Comparison of ENCODE assay signal across 8 mouse cellular contexts in the genomic region with DNA sequence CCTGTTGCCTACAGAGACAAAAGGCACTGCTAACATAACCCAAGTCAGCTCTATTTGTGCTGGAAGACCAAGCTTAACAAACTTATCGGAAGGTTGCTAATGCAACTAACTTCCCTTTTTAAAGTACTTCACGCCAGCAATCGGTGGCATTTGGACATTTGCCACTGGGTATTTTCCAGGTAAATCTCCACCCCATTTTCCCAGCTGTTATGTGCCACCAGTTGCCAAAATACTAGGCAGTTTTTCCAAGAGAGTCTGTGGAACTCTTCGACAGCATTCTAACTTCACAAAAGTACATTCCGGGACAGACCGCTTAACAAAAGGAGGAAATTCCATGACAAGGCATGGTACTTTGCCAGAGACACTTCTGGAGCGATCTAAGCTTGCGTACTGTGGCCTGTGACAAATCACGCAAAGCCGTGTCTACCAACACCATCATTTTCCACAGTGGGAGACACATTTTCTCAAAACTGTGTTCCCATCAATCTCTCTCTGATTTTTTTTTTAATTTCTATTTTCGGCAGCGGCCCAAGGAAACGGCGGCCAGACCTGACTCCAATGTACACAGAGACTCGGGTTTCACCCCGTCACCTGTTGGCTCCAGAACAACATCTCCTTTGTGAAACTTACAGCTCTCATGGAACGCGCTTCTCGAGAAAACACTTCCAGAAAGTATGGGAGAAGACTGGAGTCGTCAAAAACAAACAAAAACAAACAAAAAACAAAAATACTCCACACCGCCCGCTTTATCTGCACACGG.
DNase-seq lines count a peak whose midpoint lies in the region; ATAC-seq lines count a peak whose summit lies in the region.

No protein-coding gene starts in this region.

- H3K9me3 ChIP-seq in erythroblast, embryonic 14.5 days (ENCODE audit: control insufficient read depth, low read length): 0 out of 2 replicates have a peak, but pooled peaks cover 2% of the 10 kb centered on the region
- H3K9me3 ChIP-seq in embryonic facial prominence, embryonic 12.5 days: no peaks in the 10 kb centered on the region
- H3K9me3 ChIP-seq in limb, embryonic 10.5 days (replicated peaks): no peaks in the 10 kb centered on the region
- H3K9me3 ChIP-seq in midbrain, embryonic 12.5 days: no peaks in the 10 kb centered on the region

- no peaks in the 10 kb centered on the region for H3K36me3 ChIP-seq in erythroblast, embryonic 14.5 days (ENCODE audit: control insufficient read depth)
- H3K36me3 ChIP-seq in embryonic facial prominence, embryonic 12.5 days: no peaks in the 10 kb centered on the region
- peaks cover 4% of the 10 kb centered on the region; the same call in 1 of the 2 replicates for H3K36me3 ChIP-seq in limb, embryonic 10.5 days
- H3K36me3 ChIP-seq in midbrain, embryonic 12.5 days: no peaks in the 10 kb centered on the region

- peak overlapping the region; percentile 76 for H3K9ac ChIP-seq in embryonic facial prominence, embryonic 12.5 days
- peak overlapping the region; percentile 41 for H3K9ac ChIP-seq in midbrain, embryonic 12.5 days (replicated peaks)

- peak overlapping the region; percentile 77 for H3K27ac ChIP-seq in embryonic facial prominence, embryonic 12.5 days
- peak overlapping the region; percentile 90 for H3K27ac ChIP-seq in limb, embryonic 10.5 days
- 0 out of 2 replicates have a peak overlapping the region, but pooled peaks have one; percentile 4 for H3K27ac ChIP-seq in midbrain, embryonic 12.5 days (replicated peaks)

- H3K27me3 ChIP-seq in erythroblast, embryonic 14.5 days (ENCODE audit: control insufficient read depth): peaks cover 76% of the 10 kb centered on the region
- H3K27me3 ChIP-seq in embryonic facial prominence, embryonic 12.5 days: no peaks in the 10 kb centered on the region
- H3K27me3 ChIP-seq in limb, embryonic 10.5 days (ENCODE audit: low read depth, poor library complexity, severe bottlenecking): peaks cover 28% of the 10 kb centered on the region
- peaks cover 92% of the 10 kb centered on the region for H3K27me3 ChIP-seq in midbrain, embryonic 12.5 days

- WGBS in embryonic facial prominence, embryonic 12.5 days: 6% methylated on average over 23 of the region's 23 CpGs
- 7% methylated on average over 23 of the region's 23 CpGs for WGBS in limb, embryonic 10.5 days
- WGBS in midbrain, embryonic 12.5 days: 4% methylated on average over 23 of the region's 23 CpGs

- intact Hi-C loops in heart, postnatal 36 days (cut with DNase I): loop anchor here (2.0 to 5.0 kb wide), 4 partner anchors 20 to 694 kb away; a partner anchor contains a TSS

- peak overlapping the region; percentile 66 for H3K4me3 ChIP-seq in erythroblast, embryonic 14.5 days (replicated peaks)
- peak overlapping the region; percentile 58 for H3K4me3 ChIP-seq in embryonic facial prominence, embryonic 12.5 days
- H3K4me3 ChIP-seq in limb, embryonic 10.5 days: peak overlapping the region; percentile 66
- peak overlapping the region; percentile 56 for H3K4me3 ChIP-seq in midbrain, embryonic 12.5 days

- ATAC-seq in erythroblast, adult 5-6 weeks (replicated peaks; ENCODE audit: low FRiP score, poor library complexity, severe bottlenecking): no peak
- no peak for ATAC-seq in embryonic facial prominence, embryonic 12.5 days (ENCODE audit: insufficient number of reproducible peaks, insufficient read depth, low FRiP score, low TSS enrichment)
- ATAC-seq in midbrain, embryonic 12.5 days (ENCODE audit: low FRiP score, low read depth): no peak
- no peak for ATAC-seq in cerebellum, adult (ENCODE audit: insufficient number of reproducible peaks, low FRiP score, low TSS enrichment)

- H3K4me2 ChIP-seq in embryonic facial prominence, embryonic 12.5 days (replicated peaks): peak overlapping the region; percentile 92
- peak overlapping the region; percentile 76 for H3K4me2 ChIP-seq in midbrain, embryonic 12.5 days (replicated peaks)

- peak; percentile 51 to 60 for DNase-seq in heart, postnatal 36 days
- DNase-seq in limb, embryonic 10.5 days (ENCODE audit: low spot score): no peak
- no peak for DNase-seq in thymus, adult 18-20 months

- peaks cover 26% of the 10 kb centered on the region for H3K4me1 ChIP-seq in erythroblast, embryonic 14.5 days (ENCODE audit: control insufficient read depth)
- H3K4me1 ChIP-seq in embryonic facial prominence, embryonic 12.5 days: peaks cover 48% of the 10 kb centered on the region
- H3K4me1 ChIP-seq in limb, embryonic 10.5 days: peaks cover 81% of the 10 kb centered on the region
- peaks cover 32% of the 10 kb centered on the region for H3K4me1 ChIP-seq in midbrain, embryonic 12.5 days

Comparison
In these comparisons a context has a peak if more than half of its experiments do, and no peak if none do; other contexts are left out.
1. H3K27ac ChIP-seq: peak in every context shown above with its lines; median percentile 90 in limb, embryonic 10.5 days; 77 in embryonic facial prominence, embryonic 12.5 days; 4 in midbrain, embryonic 12.5 days.
2. DNase-seq: peak in heart, postnatal 36 days (2 of 2); none in limb, embryonic 10.5 days (single experiment) and thymus, adult 18-20 months (0 of 2).
3. Peak in every context shown above with its lines, with median percentiles within 50 percentile points of each other: H3K4me3 ChIP-seq.